Mouse (Mus musculus) MEL-GATA-1-ER (cell line): ENCODE data around the gene Kng1.
"Not testable (repeated sequence)": the region's sequence is repeated elsewhere in the genome, so short reads cannot be mapped to it uniquely, and the experiment has no call there.

Experiments used
- DNase-seq: peaks from one replicate; pipeline ENCODE4 v3.0.0-alpha.2; 2012; ENCODE audit warnings: low read depth; ENCODE audit errors: extremely low read depth

Gene Kng1

GRCm38 (mm10) chr16:23093321-23093953, 35.8 kb downstream of the Kng1 start:
- DNase-seq: no peak

GRCm38 (mm10) chr16:23094136-23094535, 36.5 kb downstream of the Kng1 start:
- no peak for DNase-seq

- not testable (repeated sequence) for DNase-seq
These were observed 37.9 kb downstream of the Kng1 start for GRCm38 (mm10) chr16:23095581-23095980.

- not testable (repeated sequence) for DNase-seq
These were observed 39.2 kb downstream of the Kng1 start for GRCm38 (mm10) chr16:23096886-23097285.

- DNase-seq: not testable (repeated sequence)
These were observed 39.8 kb downstream of the Kng1 start for GRCm38 (mm10) chr16:23097290-23098104.

- not testable (repeated sequence) for DNase-seq
These were observed 40.4 kb downstream of the Kng1 start for GRCm38 (mm10) chr16:23098105-23098452.

GRCm38 (mm10) chr16:23099632-23100031, 42.0 kb downstream of the Kng1 start:
- DNase-seq: no peak

- DNase-seq: no peak
These were observed 42.5 kb downstream of the Kng1 start for GRCm38 (mm10) chr16:23100099-23100575.

GRCm38 (mm10) chr16:23100613-23101012, 42.9 kb downstream of the Kng1 start:
- no peak for DNase-seq

- DNase-seq: no peak
These were observed 44.8 kb downstream of the Kng1 start for GRCm38 (mm10) chr16:23102340-23103037.

- DNase-seq: no peak
These were observed 45.5 kb downstream of the Kng1 start for GRCm38 (mm10) chr16:23103038-23103745.

GRCm38 (mm10) chr16:23103841-23104240, 46.2 kb downstream of the Kng1 start:
- DNase-seq: no peak

- DNase-seq: no peak
These were observed 48.5 kb downstream of the Kng1 start for GRCm38 (mm10) chr16:23106121-23106520.

- DNase-seq: peak; percentile 93
These were observed 49.7 kb downstream of the Kng1 start, which contains the start of gene Eif4a2 for GRCm38 (mm10) chr16:23107231-23107942. Gene Eif4a2, plus strand, starts transcription at chr16:23107444.

GRCm38 (mm10) chr16:23107946-23108759, 50.5 kb downstream of the Kng1 start:
- no peak for DNase-seq

- DNase-seq: no peak
These were observed 51.3 kb downstream of the Kng1 start for GRCm38 (mm10) chr16:23108943-23109342.

GRCm38 (mm10) chr16:23109350-23110280, 52.0 kb downstream of the Kng1 start:
- no peak for DNase-seq

GRCm38 (mm10) chr16:23112348-23112747, 54.7 kb downstream of the Kng1 start:
- DNase-seq: no peak
